Mouse (Mus musculus): ENCODE results near the gene Tmem115. TPM values are rescaled to one million over a fixed set of nuclear protein-coding genes. Genes with fewer than 3 reads are reported as not detected.
"Not testable (repeated sequence)": the region's sequence is repeated elsewhere in the genome, so short reads cannot be mapped to it uniquely, and the experiment has no call there.

Gene Tmem115
- polyA plus RNA-seq, 1 experiment from 2014 or later: 49.7 TPM

GRCm38 (mm10) chr9:107553541-107554318, 20.0 kb downstream of the Tmem115 start:
- under 1% methylated on average over 37 of the region's 37 CpGs for WGBS
- Histone ChIP-seq H3K4me1 (ENCODE audit: insufficient read depth, low read length) (peaks cover 56% of the 10 kb centered on the region), H3K9me3 (ENCODE audit: low read length) (no peaks in the 10 kb centered on the region), H3K4me3 (ENCODE audit: low read length) (peak overlapping the region; percentile 81), H3K9ac (replicated peaks; ENCODE audit: low read length) (peak overlapping the region; percentile 83), H3K27me3 (ENCODE audit: insufficient read depth, low read length) (no peaks in the 10 kb centered on the region), H3K4me2 (replicated peaks; ENCODE audit: low read depth, low read length) (peak overlapping the region; percentile 95), H3K27ac (ENCODE audit: low read length) (peak overlapping the region; percentile 99), H3K36me3 (ENCODE audit: insufficient read depth, low read length) (peaks cover 16% of the 10 kb centered on the region)
- peak; percentile 37 for ATAC-seq (ENCODE audit: low FRiP score, low TSS enrichment)

- H3K4me1 ChIP-seq (ENCODE audit: insufficient read depth, low read length): peaks cover 54% of the 10 kb centered on the region
- WGBS: 0% methylated on average over 52 of the region's 53 CpGs
Observed at GRCm38 (mm10) chr9:107554319-107554825, 20.6 kb downstream of the Tmem115 start.

GRCm38 (mm10) chr9:107555031-107555457, 21.3 kb downstream of the Tmem115 start:
- Histone ChIP-seq H3K27me3 (ENCODE audit: insufficient read depth, low read length) (no peaks in the 10 kb centered on the region), H3K9ac (replicated peaks; ENCODE audit: low read length) (peak overlapping the region; percentile 90), H3K4me1 (ENCODE audit: insufficient read depth, low read length) (peaks cover 54% of the 10 kb centered on the region), H3K27ac (ENCODE audit: low read length) (peak overlapping the region; percentile 99), H3K36me3 (ENCODE audit: insufficient read depth, low read length) (peaks cover 29% of the 10 kb centered on the region), H3K4me2 (replicated peaks; ENCODE audit: low read depth, low read length) (peak overlapping the region; percentile 95), H3K4me3 (ENCODE audit: low read length) (peak overlapping the region; percentile 81), H3K9me3 (ENCODE audit: low read length) (no peaks in the 10 kb centered on the region)
- WGBS: under 1% methylated on average over 23 of the region's 23 CpGs
- ATAC-seq (ENCODE audit: low FRiP score, low TSS enrichment): peak; percentile 33

More at GRCm38 (mm10) chr9:107554319-107554825, 20.6 kb downstream of the Tmem115 start:
- H3K4me2 ChIP-seq (replicated peaks; ENCODE audit: low read depth, low read length): peak overlapping the region; percentile 95
- ATAC-seq (ENCODE audit: low FRiP score, low TSS enrichment): peak; percentile 87
- H3K27ac ChIP-seq (ENCODE audit: low read length): peak overlapping the region; percentile 99
- no peaks in the 10 kb centered on the region for H3K9me3 ChIP-seq (ENCODE audit: low read length)
- H3K36me3 ChIP-seq (ENCODE audit: insufficient read depth, low read length): peaks cover 22% of the 10 kb centered on the region
- H3K27me3 ChIP-seq (ENCODE audit: insufficient read depth, low read length): no peaks in the 10 kb centered on the region
- H3K9ac ChIP-seq (replicated peaks; ENCODE audit: low read length): peak overlapping the region; percentile 90
- peak overlapping the region; percentile 81 for H3K4me3 ChIP-seq (ENCODE audit: low read length)

- 34% methylated on average over 2 of the region's 2 CpGs for WGBS
Observed at GRCm38 (mm10) chr9:107555701-107556100, 22.0 kb downstream of the Tmem115 start.

GRCm38 (mm10) chr9:107556346-107556745, 22.6 kb downstream of the Tmem115 start:
- 72% methylated on average over 3 of the region's 3 CpGs for WGBS
- Histone ChIP-seq H3K36me3 (ENCODE audit: insufficient read depth, low read length) (peaks cover 41% of the 10 kb centered on the region), H3K27ac (ENCODE audit: low read length) (no peak overlapping the region), H3K9ac (replicated peaks; ENCODE audit: low read length) (peak overlapping the region; percentile 90), H3K27me3 (ENCODE audit: insufficient read depth, low read length) (no peaks in the 10 kb centered on the region), H3K4me3 (ENCODE audit: low read length) (peak overlapping the region; percentile 81), H3K9me3 (ENCODE audit: low read length) (no peaks in the 10 kb centered on the region), H3K4me1 (ENCODE audit: insufficient read depth, low read length) (peaks cover 42% of the 10 kb centered on the region), H3K4me2 (replicated peaks; ENCODE audit: low read depth, low read length) (peak overlapping the region; percentile 95)
- ATAC-seq (ENCODE audit: low FRiP score, low TSS enrichment): no peak

More at GRCm38 (mm10) chr9:107555701-107556100, 22.0 kb downstream of the Tmem115 start:
- H3K4me1 ChIP-seq (ENCODE audit: insufficient read depth, low read length): peaks cover 48% of the 10 kb centered on the region
- H3K27ac ChIP-seq (ENCODE audit: low read length): peak overlapping the region; percentile 99
- no peaks in the 10 kb centered on the region for H3K9me3 ChIP-seq (ENCODE audit: low read length)
- no peak for ATAC-seq (ENCODE audit: low FRiP score, low TSS enrichment)
- peak overlapping the region; percentile 90 for H3K9ac ChIP-seq (replicated peaks; ENCODE audit: low read length)
- H3K4me3 ChIP-seq (ENCODE audit: low read length): peak overlapping the region; percentile 81
- H3K4me2 ChIP-seq (replicated peaks; ENCODE audit: low read depth, low read length): peak overlapping the region; percentile 95
- peaks cover 34% of the 10 kb centered on the region for H3K36me3 ChIP-seq (ENCODE audit: insufficient read depth, low read length)
- no peaks in the 10 kb centered on the region for H3K27me3 ChIP-seq (ENCODE audit: insufficient read depth, low read length)

GRCm38 (mm10) chr9:107563029-107563581, 29.4 kb downstream of the Tmem115 start, which contains the start of gene Tusc2:
Gene Tusc2, plus strand, starts transcription at chr9:107563255.
- Histone ChIP-seq H3K9ac (replicated peaks; ENCODE audit: low read length) (peak within 1 kb of the TSS; percentile 79), H3K4me1 (ENCODE audit: insufficient read depth, low read length) (peaks cover 37% of the 10 kb centered on the region), H3K4me2 (replicated peaks; ENCODE audit: low read depth, low read length) (peak within 1 kb of the TSS; percentile 87), H3K36me3 (ENCODE audit: insufficient read depth, low read length) (peaks cover 48% of the 10 kb centered on the region), H3K9me3 (ENCODE audit: low read length) (no peaks in the 10 kb centered on the region), H3K4me3 (ENCODE audit: low read length) (peak within 1 kb of the TSS; percentile 90), H3K27ac (ENCODE audit: low read length) (peak within 1 kb of the TSS; percentile 67; the same call in 1 of the 2 replicates), H3K27me3 (ENCODE audit: insufficient read depth, low read length) (no peaks in the 10 kb centered on the region)
- under 1% methylated on average over 46 of the region's 46 CpGs for WGBS
- peak; percentile 96 for ATAC-seq (ENCODE audit: low FRiP score, low TSS enrichment)

- ATAC-seq (ENCODE audit: low FRiP score, low TSS enrichment); H3K27ac ChIP-seq (ENCODE audit: low read length); H3K9me3 ChIP-seq (ENCODE audit: low read length); H3K27me3 ChIP-seq (ENCODE audit: insufficient read depth, low read length): not testable (repeated sequence)
- WGBS: 53% methylated on average over 5 of the region's 5 CpGs
- Histone ChIP-seq H3K4me3 (ENCODE audit: low read length) (peak overlapping the region; percentile 22; the same call in 1 of the 2 replicates), H3K9ac (replicated peaks; ENCODE audit: low read length) (0 out of 2 replicates have a peak overlapping the region, but pooled peaks have one; percentile 33), H3K36me3 (ENCODE audit: insufficient read depth, low read length) (peaks cover 27% of the 10 kb centered on the region), H3K4me1 (ENCODE audit: insufficient read depth, low read length) (peaks cover 48% of the 10 kb centered on the region), H3K4me2 (replicated peaks; ENCODE audit: low read depth, low read length) (peak overlapping the region; percentile 26)
Observed at GRCm38 (mm10) chr9:107565556-107565955, 31.8 kb downstream of the Tmem115 start.

- peak overlapping the region; percentile 29; the same call in 1 of the 2 replicates for H3K9ac ChIP-seq (replicated peaks; ENCODE audit: low read length)
- H3K4me1 ChIP-seq (ENCODE audit: insufficient read depth, low read length): peaks cover 54% of the 10 kb centered on the region
- no peaks in the 10 kb centered on the region for H3K9me3 ChIP-seq (ENCODE audit: low read length)
- peak overlapping the region; percentile 96 for H3K27ac ChIP-seq (ENCODE audit: low read length)
- peak overlapping the region; percentile 22 for H3K4me3 ChIP-seq (ENCODE audit: low read length)
- ATAC-seq (ENCODE audit: low FRiP score, low TSS enrichment): no peak
- peaks cover 27% of the 10 kb centered on the region for H3K36me3 ChIP-seq (ENCODE audit: insufficient read depth, low read length)
- H3K4me2 ChIP-seq (replicated peaks; ENCODE audit: low read depth, low read length): peak overlapping the region; percentile 58
- no peaks in the 10 kb centered on the region for H3K27me3 ChIP-seq (ENCODE audit: insufficient read depth, low read length)
- WGBS: 54% methylated on average over 15 of the region's 15 CpGs
Observed at GRCm38 (mm10) chr9:107566041-107566709, 32.4 kb downstream of the Tmem115 start.

GRCm38 (mm10) chr9:107566855-107567254, 33.1 kb downstream of the Tmem115 start:
- Histone ChIP-seq H3K4me2 (replicated peaks; ENCODE audit: low read depth, low read length) (peak overlapping the region; percentile 58), H3K36me3 (ENCODE audit: insufficient read depth, low read length) (peaks cover 27% of the 10 kb centered on the region), H3K4me3 (ENCODE audit: low read length) (no peak overlapping the region), H3K9me3 (ENCODE audit: low read length) (no peaks in the 10 kb centered on the region), H3K27me3 (ENCODE audit: insufficient read depth, low read length) (no peaks in the 10 kb centered on the region), H3K27ac (ENCODE audit: low read length) (peak overlapping the region; percentile 96), H3K9ac (replicated peaks; ENCODE audit: low read length) (peak overlapping the region; percentile 29; the same call in 1 of the 2 replicates), H3K4me1 (ENCODE audit: insufficient read depth, low read length) (peaks cover 58% of the 10 kb centered on the region)
- WGBS: 65% methylated on average over 3 of the region's 3 CpGs
- ATAC-seq (ENCODE audit: low FRiP score, low TSS enrichment): peak; percentile 32

Data from kidney, embryonic 16.5 days (tissue).